Mouse (Mus musculus) MEL (cell line): Measurements from ENCODE around the gene Fnip2. TPM values are rescaled to one million over a fixed set of nuclear protein-coding genes. Genes with fewer than 3 reads are reported as not detected.

Experiments
- DNase-seq: peaks from one replicate; pipeline ENCODE4 v3.0.0; 2011; ENCODE audit warnings: low read depth, low spot score
- H3K27ac ChIP-seq: 2 replicates; pipeline ENCODE4 v1.5.1; 2012; ENCODE audit warnings: low read depth, mild to moderate bottlenecking, control low read depth, low read length, moderate library complexity; ENCODE audit not compliant: control insufficient read depth
- H3K27me3 ChIP-seq, 2 experiments: fragments of 150-350 bp in 1 of 2; sonication (generic) in 1 of 2; 2 replicates each; pipeline ENCODE4 v1.6.1; 2012; ENCODE audit warnings: low read length in 2 of 2, mild to moderate bottlenecking in 2 of 2, improper control_type of control experiment in 1 of 2, moderate library complexity in 1 of 2; ENCODE audit not compliant: insufficient read depth in 2 of 2, control insufficient read depth in 1 of 2
- H3K36me3 ChIP-seq, 2 experiments: 2 replicates each; pipeline ENCODE4 v1.6.1; 2012 to 2014; ENCODE audit warnings: low read length in 2 of 2, improper control_type of control experiment in 1 of 2, inconsistent platforms in 1 of 2, mild to moderate bottlenecking in 1 of 2; ENCODE audit not compliant: insufficient read depth in 2 of 2, control insufficient read depth in 1 of 2
- H3K4me1 ChIP-seq, 2 experiments: fragments of 150-350 bp in 1 of 2; sonication (generic) in 1 of 2; 2 replicates each; pipeline ENCODE4 v1.6.1; 2012; ENCODE audit warnings: low read length in 2 of 2, improper control_type of control experiment in 1 of 2, mild to moderate bottlenecking in 1 of 2; ENCODE audit not compliant: insufficient read depth in 2 of 2, control insufficient read depth in 1 of 2
- H3K4me3 ChIP-seq, 2 experiments: fragments of 150-350 bp in 1 of 2; sonication (generic) in 1 of 2; 2 replicates each; pipeline ENCODE4 v1.5.1; 2012; ENCODE audit warnings: low read depth in 2 of 2, low read length in 2 of 2, mild to moderate bottlenecking in 2 of 2, moderate library complexity in 2 of 2, control low read depth in 1 of 2, improper control_type of control experiment in 1 of 2; ENCODE audit not compliant: control insufficient read depth in 1 of 2, insufficient read depth in 1 of 2
- H3K79me2 ChIP-seq: 2 replicates; pipeline ENCODE4 v1.6.1; 2012; ENCODE audit warnings: mild to moderate bottlenecking, low read length, moderate library complexity; ENCODE audit not compliant: control insufficient read depth, poor library complexity, insufficient read depth
- H3K9ac ChIP-seq: 2 replicates; pipeline ENCODE4 v1.6.1; 2012; ENCODE audit warnings: low read depth, mild to moderate bottlenecking, control low read depth, low read length, moderate library complexity; ENCODE audit not compliant: control insufficient read depth, poor library complexity, severe bottlenecking
- H3K9me3 ChIP-seq: fragments of 150-350 bp; sonication (generic); replicated peaks from 2 replicates; pipeline ENCODE4 v1.6.1; 2012; ENCODE audit warnings: mild to moderate bottlenecking, low read length, improper control_type of control experiment, moderate library complexity; ENCODE audit not compliant: insufficient read depth
- CHD2 ChIP-seq: IDR thresholded peaks from 2 replicates; pipeline ENCODE4 v1.6.1; 2011; ENCODE audit warnings: low read length, improper control_type of control experiment
- E2F4 ChIP-seq: IDR thresholded peaks from 2 replicates; pipeline ENCODE4 v1.6.1; 2011; ENCODE audit warnings: low read depth, low read length, improper control_type of control experiment, borderline replicate concordance
- ELF1 ChIP-seq: IDR thresholded peaks from 2 replicates; pipeline ENCODE4 v1.6.1; 2014; ENCODE audit warnings: low read depth, mild to moderate bottlenecking, inconsistent platforms, low read length, improper control_type of control experiment, moderate library complexity
- EP300 ChIP-seq, 2 experiments: IDR thresholded peaks; 2 replicates each; pipeline ENCODE4 v1.6.1; 2011; ENCODE audit warnings: improper control_type of control experiment in 2 of 2, low read length in 2 of 2, low read depth in 1 of 2, mild to moderate bottlenecking in 1 of 2
- ETS1 ChIP-seq: IDR thresholded peaks from 2 replicates; pipeline ENCODE4 v1.6.1; 2012; ENCODE audit warnings: low read depth, mild to moderate bottlenecking, inconsistent platforms, low read length, improper control_type of control experiment, moderate library complexity
- GABPA ChIP-seq: IDR thresholded peaks from 2 replicates; pipeline ENCODE4 v1.6.1; 2012; ENCODE audit warnings: low read depth, mild to moderate bottlenecking, inconsistent platforms, low read length, improper control_type of control experiment, moderate library complexity
- HCFC1 ChIP-seq: IDR thresholded peaks from 2 replicates; pipeline ENCODE4 v1.6.1; 2012; ENCODE audit warnings: low read depth, mild to moderate bottlenecking, inconsistent platforms, low read length, improper control_type of control experiment, moderate library complexity
- MAX ChIP-seq: IDR thresholded peaks from 2 replicates; pipeline ENCODE4 v1.6.1; 2011; ENCODE audit warnings: low read length, improper control_type of control experiment
- MAZ ChIP-seq: IDR thresholded peaks from 2 replicates; pipeline ENCODE4 v1.6.1; 2012; ENCODE audit warnings: low read depth, mild to moderate bottlenecking, inconsistent platforms, low read length, improper control_type of control experiment
- MEF2A ChIP-seq: IDR thresholded peaks from 2 replicates; pipeline ENCODE4 v1.6.1; 2014; ENCODE audit warnings: low read depth, mild to moderate bottlenecking, inconsistent platforms, low read length, improper control_type of control experiment; ENCODE audit not compliant: poor library complexity, insufficient replicate concordance, severe bottlenecking; ENCODE audit errors: extremely low read depth
- MXI1 ChIP-seq: IDR thresholded peaks from 2 replicates; pipeline ENCODE4 v1.6.1; 2011; ENCODE audit warnings: mild to moderate bottlenecking, low read depth, low read length, improper control_type of control experiment
- MYB ChIP-seq: IDR thresholded peaks from 2 replicates; pipeline ENCODE4 v1.6.1; 2011; ENCODE audit warnings: mild to moderate bottlenecking, low read depth, low read length, improper control_type of control experiment
- MYC ChIP-seq: IDR thresholded peaks from 2 replicates; pipeline ENCODE4 v1.6.1; 2011; ENCODE audit warnings: low read depth, mild to moderate bottlenecking, low read length, improper control_type of control experiment, moderate library complexity
- NELFE ChIP-seq: IDR thresholded peaks from 2 replicates; pipeline ENCODE4 v1.6.1; 2011; ENCODE audit warnings: low read depth, low read length, improper control_type of control experiment
- POLR2A ChIP-seq, 2 experiments: IDR thresholded peaks; 2 replicates each; pipeline ENCODE4 v1.6.1; 2011 to 2012; ENCODE audit warnings: low read length in 2 of 2, mild to moderate bottlenecking in 2 of 2, control low read depth in 1 of 2, improper control_type of control experiment in 1 of 2, low read depth in 1 of 2, moderate library complexity in 1 of 2; ENCODE audit not compliant: control insufficient read depth in 1 of 2, insufficient read depth in 1 of 2, poor library complexity in 1 of 2
- POLR2AphosphoS5 ChIP-seq: IDR thresholded peaks from 2 replicates; pipeline ENCODE4 v1.6.1; 2012; ENCODE audit warnings: low read depth, borderline replicate concordance, mild to moderate bottlenecking, inconsistent platforms, low read length, moderate library complexity, mixed read lengths
- RAD21 ChIP-seq: IDR thresholded peaks from 2 replicates; pipeline ENCODE4 v1.6.1; 2011; ENCODE audit warnings: mild to moderate bottlenecking, low read depth, low read length, improper control_type of control experiment
- TAL1 ChIP-seq: IDR thresholded peaks from 2 replicates; pipeline ENCODE4 v1.6.1; 2012; ENCODE audit warnings: mild to moderate bottlenecking, inconsistent platforms, low read length, moderate library complexity, mixed read lengths
- TBP ChIP-seq: IDR thresholded peaks from 2 replicates; pipeline ENCODE4 v1.8.0; 2011; ENCODE audit warnings: low read depth, low read length, improper control_type of control experiment
- UBTF ChIP-seq: IDR thresholded peaks from 2 replicates; pipeline ENCODE4 v1.6.1; 2012; ENCODE audit warnings: low read depth, mild to moderate bottlenecking, inconsistent platforms, low read length, improper control_type of control experiment, moderate library complexity, borderline replicate concordance; ENCODE audit not compliant: insufficient read depth
- USF2 ChIP-seq, 2 experiments: IDR thresholded peaks; 2 replicates each; pipeline ENCODE4 v1.6.1; 2011 to 2012; ENCODE audit warnings: improper control_type of control experiment in 2 of 2, low read length in 2 of 2, borderline replicate concordance in 1 of 2, inconsistent platforms in 1 of 2, low read depth in 1 of 2, mild to moderate bottlenecking in 1 of 2; ENCODE audit not compliant: insufficient read depth in 1 of 2
- ZMIZ1 ChIP-seq: IDR thresholded peaks from 2 replicates; pipeline ENCODE4 v1.6.1; 2012; ENCODE audit warnings: low read depth, mild to moderate bottlenecking, inconsistent platforms, low read length, improper control_type of control experiment, moderate library complexity
- ZNF384 ChIP-seq: IDR thresholded peaks from 2 replicates; pipeline ENCODE4 v1.6.1; 2012; ENCODE audit warnings: low read depth, mild to moderate bottlenecking, inconsistent platforms, low read length, improper control_type of control experiment
- polyA plus RNA-seq, 2 experiments: library from polyadenylated mRNA; stranded (reverse) in 1 of 2; unstranded in 1 of 2; fragments of >175 nt in 1 of 2; fragments of >200 nt in 1 of 2; gene quantifications; 2 replicates each; pipeline versions ENCODE4 v1.2.1 to v1.2.4; 2012; ENCODE audit warnings: low replicate concordance in 2 of 2, low read depth in 1 of 2; ENCODE audit not compliant: insufficient read length in 2 of 2, insufficient read depth in 1 of 2, missing spikeins in 1 of 2
- total RNA-seq: library from RNA; depleted of rRNA; stranded (reverse); fragments of 300-350 nt; gene quantifications from 2 replicates; pipeline ENCODE4 v1.2.3, GENCODE M21; 2012

Gene Fnip2
- total and polyA plus RNA-seq, 3 experiments = 10.4 to 65.8 (median 11.0) TPM

- H3K36me3 ChIP-seq = peaks cover 0 to 12% of the 10 kb centered on the region in 2 experiments; a peak in 2 of 4 replicates
- H3K27ac ChIP-seq = no peak overlapping the region
- H3K79me2 ChIP-seq = no peaks in the 10 kb centered on the region
- H3K4me1 ChIP-seq = no peaks in the 10 kb centered on the region
- H3K4me3 ChIP-seq = no peak overlapping the region
- DNase-seq = no peak
- H3K27me3 ChIP-seq = no peaks in the 10 kb centered on the region
- no peak for TF ChIP-seq POLR2AphosphoS5
- TF ChIP-seq HCFC1 = no peak
- TF ChIP-seq MAZ = no peak
- TF ChIP-seq USF2 (IDR thresholded peaks at IDR 0.05; ENCODE audit: borderline replicate concordance in 1 of 2, insufficient read depth in 1 of 2, low read depth in 1 of 2, low read length in 2 of 2) = no peak
- TF ChIP-seq GABPA = no peak
- TF ChIP-seq MYB = no peak
- no peak for TF ChIP-seq MAX
- no peak for TF ChIP-seq NELFE
- no peak overlapping the region for H3K9ac ChIP-seq
- no peaks in the 10 kb centered on the region for H3K9me3 ChIP-seq
Observed at GRCm38 (mm10) chr3:79609886-79610285, 42.3 kb upstream of the Fnip2 start.

- no peak for TF ChIP-seq MAX
- TF ChIP-seq GABPA = no peak
- TF ChIP-seq RAD21 = no peak
- no peak for TF ChIP-seq EP300 (IDR thresholded peaks at IDR 0.05; ENCODE audit: low read depth in 1 of 2, low read length in 2 of 2)
- TF ChIP-seq MAZ = no peak
- TF ChIP-seq MYC = no peak
- no peak for TF ChIP-seq MEF2A
- TF ChIP-seq UBTF = no peak
- no peak for TF ChIP-seq E2F4
- no peak for TF ChIP-seq ZMIZ1
- no peak for TF ChIP-seq ETS1
- TF ChIP-seq MYB = no peak
- no peak for TF ChIP-seq CHD2
- no peak for TF ChIP-seq TBP
- TF ChIP-seq TAL1 = no peak
- no peak for TF ChIP-seq MXI1
- TF ChIP-seq POLR2A (IDR thresholded peaks at IDR 0.05; ENCODE audit: control insufficient read depth in 1 of 2, insufficient read depth in 1 of 2, low read depth in 1 of 2, low read length in 2 of 2, poor library complexity in 1 of 2) = no peak
- TF ChIP-seq ZNF384 = no peak
- TF ChIP-seq ELF1 = no peak
- Histone ChIP-seq H3K27me3 (no peaks in the 10 kb centered on the region), H3K4me3 (no peak overlapping the region), H3K4me1 (peaks cover 0 to 9% of the 10 kb centered on the region in 2 experiments; a peak in 2 of 4 replicates), H3K9ac (no peak overlapping the region), H3K36me3 (peaks cover 24 to 54% of the 10 kb centered on the region in 2 experiments), H3K79me2 (peaks cover 55% of the 10 kb centered on the region), H3K9me3 (no peaks in the 10 kb centered on the region), H3K27ac (no peak overlapping the region)
- DNase-seq = no peak
Observed at GRCm38 (mm10) chr3:79595468-79595867, 27.9 kb upstream of the Fnip2 start.
